Mouse (Mus musculus) myocyte (in vitro differentiated cells): ENCODE data around the gene Rps6kb1.

Experiments
- CEBPB ChIP-seq: IDR thresholded peaks from 2 replicates; pipeline ENCODE4 v1.6.1; 2011; ENCODE audit warnings: mild to moderate bottlenecking, moderate library complexity; ENCODE audit not compliant: poor library complexity, insufficient read depth, severe bottlenecking
- E2F4 ChIP-seq: IDR thresholded peaks from one replicate; pipeline ENCODE4 v1.6.1; 2011; ENCODE audit warnings: mild to moderate bottlenecking, control low read depth, moderate library complexity; ENCODE audit not compliant: insufficient read depth
- MAX ChIP-seq: IDR thresholded peaks from one replicate; pipeline ENCODE4 v1.6.1; 2011; ENCODE audit warnings: low read depth, mild to moderate bottlenecking, control low read depth
- MYOD1 ChIP-seq, 3 experiments: IDR thresholded peaks; one replicate each; pipeline ENCODE4 v1.6.1; 2011; ENCODE audit warnings: control low read depth in 2 of 3, low read depth in 2 of 3, mild to moderate bottlenecking in 2 of 3, moderate library complexity in 1 of 3; ENCODE audit not compliant: insufficient read length in 2 of 3, control insufficient read depth in 1 of 3
- MYOG ChIP-seq, 3 experiments: IDR thresholded peaks; one replicate each; pipeline ENCODE4 v1.6.1; 2011; ENCODE audit warnings: control low read depth in 2 of 3, low read depth in 2 of 3, mild to moderate bottlenecking in 2 of 3; ENCODE audit not compliant: insufficient read length in 2 of 3, control insufficient read depth in 1 of 3, insufficient read depth in 1 of 3
- POLR2A ChIP-seq: IDR thresholded peaks from one replicate; pipeline ENCODE4 v1.6.1; 2011; ENCODE audit warnings: low read depth, mild to moderate bottlenecking, control low read depth, moderate library complexity; ENCODE audit not compliant: insufficient read length
- POLR2AphosphoS2 ChIP-seq: IDR thresholded peaks from one replicate; pipeline ENCODE4 v1.6.1; 2011; ENCODE audit warnings: low read depth, control low read depth; ENCODE audit not compliant: insufficient read length
- REST ChIP-seq: IDR thresholded peaks from one replicate; pipeline ENCODE4 v1.6.1; 2011; ENCODE audit warnings: mild to moderate bottlenecking, control low read depth, moderate library complexity; ENCODE audit not compliant: insufficient read depth, insufficient read length
- TCF12 ChIP-seq: IDR thresholded peaks from one replicate; pipeline ENCODE4 v1.6.1; 2011; ENCODE audit warnings: mild to moderate bottlenecking, control low read depth; ENCODE audit not compliant: poor library complexity, insufficient read depth, severe bottlenecking
- USF1 ChIP-seq: IDR thresholded peaks from one replicate; pipeline ENCODE4 v1.6.1; 2011; ENCODE audit warnings: low read depth, mild to moderate bottlenecking, control low read depth, moderate library complexity

DNA sequence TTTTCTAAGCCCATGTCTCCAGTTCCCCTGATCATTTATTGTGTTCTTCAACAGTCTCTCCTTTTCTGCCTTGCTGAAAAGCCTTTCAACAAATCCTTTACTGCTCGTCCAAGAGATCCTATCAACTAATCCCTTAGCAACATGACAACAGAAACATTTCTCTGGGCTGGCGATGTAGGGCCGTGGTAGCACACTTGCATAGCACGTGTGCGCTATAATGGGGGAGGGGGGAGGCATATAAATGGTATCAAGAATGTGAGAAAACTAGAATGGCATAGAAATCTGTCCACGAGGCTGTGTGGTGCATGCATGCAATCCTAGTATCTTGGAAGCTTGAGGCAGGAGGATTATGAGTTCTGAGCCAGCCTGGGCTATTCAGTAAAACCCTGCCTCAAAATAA, 72.8 kb downstream of the Rps6kb1 start:
- TF ChIP-seq MAX (no peak), POLR2A (no peak), USF1 (no peak), E2F4 (no peak), TCF12 (no peak), CEBPB (no peak), REST (no peak), MYOG (IDR thresholded peaks at IDR 0.05; ENCODE audit: control insufficient read depth in 1 of 3, insufficient read depth in 1 of 3, insufficient read length in 2 of 3, low read depth in 2 of 3) (no peak), POLR2AphosphoS2 (no peak), MYOD1 (IDR thresholded peaks at IDR 0.05; ENCODE audit: control insufficient read depth in 1 of 3, insufficient read length in 2 of 3, low read depth in 2 of 3) (no peak)
